Mouse (Mus musculus): ENCODE data around the gene Focad. TPM values are rescaled to one million over a fixed set of nuclear protein-coding genes. Genes with fewer than 3 reads are reported as not detected.

The Focad gene
- polyA plus RNA-seq, 1 experiment = 14.6 TPM

DNA sequence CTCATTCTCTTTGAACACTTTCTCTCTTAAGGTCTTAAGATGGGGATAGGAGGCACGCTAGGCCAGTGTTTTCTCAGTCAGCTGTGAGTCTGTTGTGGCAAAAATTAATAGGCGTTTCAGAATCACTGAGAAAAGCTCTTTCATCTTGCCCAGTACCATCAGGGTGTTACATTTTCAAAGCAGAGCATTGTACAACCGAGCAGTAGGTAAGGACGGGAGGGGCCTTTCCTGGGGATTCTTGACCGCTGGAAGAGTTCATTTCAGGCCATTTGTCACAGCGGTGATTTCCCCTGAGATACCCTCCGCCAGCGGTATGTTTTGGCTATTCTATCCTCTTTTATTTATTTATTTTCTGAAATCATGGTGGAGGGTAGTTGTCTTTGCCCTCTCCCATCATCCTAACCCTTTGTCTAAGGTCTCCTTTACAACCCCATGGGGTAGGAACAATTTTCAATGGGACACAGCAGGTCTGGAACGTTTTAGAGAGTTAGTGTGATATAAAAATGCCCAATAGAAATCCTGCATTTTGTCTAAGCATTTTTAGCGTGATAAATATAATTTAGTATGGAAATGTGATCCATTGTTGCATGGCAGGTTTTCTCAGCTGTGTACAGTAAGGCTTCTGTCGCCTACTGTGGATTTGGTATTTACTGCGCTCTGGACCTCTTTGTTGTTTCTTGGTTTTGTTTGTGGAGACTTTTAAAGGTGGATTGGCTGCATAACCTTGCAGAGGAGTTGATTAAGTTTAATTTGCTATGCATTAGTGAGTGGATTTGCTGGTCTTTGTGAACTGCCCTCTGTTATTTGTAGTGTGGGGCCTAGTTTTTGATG, 142.7 kb downstream of the Focad start:
- Histone ChIP-seq H3K4me1 (replicated peaks; ENCODE audit: control insufficient read depth, insufficient read depth, low read length) (no peaks in the 10 kb centered on the region), H3K4me3 (ENCODE audit: control insufficient read depth, insufficient read depth, low read length) (no peak overlapping the region), H3K27me3 (ENCODE audit: control insufficient read depth, insufficient read depth, low read length) (no peaks in the 10 kb centered on the region), H3K27ac (ENCODE audit: control insufficient read depth, insufficient read depth, low read length) (no peak overlapping the region), H3K36me3 (ENCODE audit: control insufficient read depth, insufficient read depth, low read length) (no peaks in the 10 kb centered on the region)
- no peak for TF ChIP-seq CTCF (IDR thresholded peaks at IDR 0.05; ENCODE audit: borderline replicate concordance, control insufficient read depth, extremely low read depth, insufficient read depth, low read length, poor library complexity)
- no peak for TF ChIP-seq POLR2A (IDR thresholded peaks at IDR 0.05; ENCODE audit: control insufficient read depth, extremely low read depth, insufficient read depth, low read length, poor library complexity)
- DNase-seq = no peak
- WGBS = 95% methylated on average over 12 of the region's 12 CpGs

- Histone ChIP-seq H3K4me1 (replicated peaks; ENCODE audit: control insufficient read depth, insufficient read depth, low read length) (no peaks in the 10 kb centered on the region), H3K27ac (ENCODE audit: control insufficient read depth, insufficient read depth, low read length) (no peak overlapping the region), H3K4me3 (ENCODE audit: control insufficient read depth, insufficient read depth, low read length) (no peak overlapping the region), H3K36me3 (ENCODE audit: control insufficient read depth, insufficient read depth, low read length) (no peaks in the 10 kb centered on the region), H3K27me3 (ENCODE audit: control insufficient read depth, insufficient read depth, low read length) (no peaks in the 10 kb centered on the region)
- 97% methylated on average over 7 of the region's 7 CpGs for WGBS
- no peak for DNase-seq
- TF ChIP-seq POLR2A (IDR thresholded peaks at IDR 0.05; ENCODE audit: control insufficient read depth, extremely low read depth, insufficient read depth, low read length, poor library complexity) (no peak), CTCF (IDR thresholded peaks at IDR 0.05; ENCODE audit: borderline replicate concordance, control insufficient read depth, extremely low read depth, insufficient read depth, low read length, poor library complexity) (no peak)
These were observed 143.9 kb downstream of the Focad start for GRCm38 (mm10) chr4:88238351-88238750.

DNA sequence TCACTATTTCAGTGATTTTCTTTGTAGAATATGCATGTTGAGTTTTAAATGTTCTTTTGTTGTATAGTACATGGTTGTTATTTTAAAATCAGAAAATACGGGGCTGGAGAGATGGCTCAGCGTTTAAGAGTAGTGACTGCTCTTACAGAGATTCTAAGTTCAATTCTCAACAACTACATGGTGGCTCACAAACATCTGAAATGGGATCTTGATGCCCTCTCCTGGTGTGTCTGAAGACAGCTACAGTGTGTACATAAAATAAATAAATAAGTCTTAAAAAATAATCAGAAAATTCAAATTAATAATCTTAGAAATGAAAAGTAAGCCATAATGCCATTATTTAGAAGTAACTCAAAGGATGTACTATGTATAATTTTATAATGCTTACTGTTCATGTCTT, 149.4 kb downstream of the Focad start:
- H3K27ac ChIP-seq (ENCODE audit: control insufficient read depth, insufficient read depth, low read length) = no peak overlapping the region
- WGBS = 99% methylated on average over 2 of the region's 2 CpGs
- H3K36me3 ChIP-seq (ENCODE audit: control insufficient read depth, insufficient read depth, low read length) = no peaks in the 10 kb centered on the region
- H3K4me1 ChIP-seq (replicated peaks; ENCODE audit: control insufficient read depth, insufficient read depth, low read length) = no peaks in the 10 kb centered on the region
- TF ChIP-seq CTCF (IDR thresholded peaks at IDR 0.05; ENCODE audit: borderline replicate concordance, control insufficient read depth, extremely low read depth, insufficient read depth, low read length, poor library complexity) = no peak
- TF ChIP-seq POLR2A (IDR thresholded peaks at IDR 0.05; ENCODE audit: control insufficient read depth, extremely low read depth, insufficient read depth, low read length, poor library complexity) = no peak
- H3K27me3 ChIP-seq (ENCODE audit: control insufficient read depth, insufficient read depth, low read length) = no peaks in the 10 kb centered on the region
- no peak overlapping the region for H3K4me3 ChIP-seq (ENCODE audit: control insufficient read depth, insufficient read depth, low read length)
- DNase-seq = no peak

DNA sequence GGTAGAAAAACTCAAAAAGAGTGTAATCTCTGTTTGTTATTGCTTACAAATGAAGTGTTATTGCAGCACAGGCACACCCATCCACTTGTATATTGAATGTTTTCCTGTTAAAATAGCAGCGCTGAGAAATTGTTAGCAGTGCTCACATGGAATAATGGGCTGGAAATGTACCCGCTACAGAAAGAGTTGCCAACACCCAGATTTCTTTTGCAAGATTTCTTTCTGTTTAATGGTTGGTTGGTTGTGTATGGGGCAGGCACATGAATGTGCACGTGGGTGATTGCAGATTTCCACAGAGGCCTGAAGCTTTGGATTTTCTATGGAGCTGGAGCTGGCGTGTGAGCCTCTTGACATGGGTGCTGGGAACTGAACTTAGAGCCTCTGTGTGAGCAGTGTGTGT, 151.1 kb downstream of the Focad start:
- 97% methylated on average over 4 of the region's 4 CpGs for WGBS
- TF ChIP-seq CTCF (IDR thresholded peaks at IDR 0.05; ENCODE audit: borderline replicate concordance, control insufficient read depth, extremely low read depth, insufficient read depth, low read length, poor library complexity) = no peak
- TF ChIP-seq POLR2A (IDR thresholded peaks at IDR 0.05; ENCODE audit: control insufficient read depth, extremely low read depth, insufficient read depth, low read length, poor library complexity) = no peak

DNA sequence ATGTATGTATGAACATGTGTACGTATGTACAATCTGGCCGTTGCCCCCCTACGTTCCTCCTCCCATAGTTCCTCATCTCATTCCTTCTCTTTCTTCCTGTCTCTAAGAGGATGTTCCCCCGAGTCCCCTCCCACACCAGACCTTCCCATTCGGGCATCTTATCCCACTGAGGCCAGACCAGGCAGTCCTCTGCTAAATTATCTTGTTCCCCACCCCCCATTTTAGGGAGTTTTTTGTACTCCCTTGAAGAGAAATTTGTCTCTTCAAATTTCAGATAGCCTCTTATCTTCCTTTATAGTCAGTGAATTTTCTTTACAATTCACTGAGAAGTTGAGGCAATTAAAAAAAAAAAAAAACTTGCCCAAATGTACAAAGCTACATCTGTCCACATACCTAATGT, 166.9 kb downstream of the Focad start:
- H3K27ac ChIP-seq (ENCODE audit: control insufficient read depth, insufficient read depth, low read length) = no peak overlapping the region
- H3K4me1 ChIP-seq (replicated peaks; ENCODE audit: control insufficient read depth, insufficient read depth, low read length) = no peaks in the 10 kb centered on the region
- TF ChIP-seq POLR2A (IDR thresholded peaks at IDR 0.05; ENCODE audit: control insufficient read depth, extremely low read depth, insufficient read depth, low read length, poor library complexity) (no peak), CTCF (IDR thresholded peaks at IDR 0.05; ENCODE audit: borderline replicate concordance, control insufficient read depth, extremely low read depth, insufficient read depth, low read length, poor library complexity) (no peak)
- 95% methylated on average over 5 of the region's 5 CpGs for WGBS
- H3K36me3 ChIP-seq (ENCODE audit: control insufficient read depth, insufficient read depth, low read length) = no peaks in the 10 kb centered on the region
- no peak overlapping the region for H3K4me3 ChIP-seq (ENCODE audit: control insufficient read depth, insufficient read depth, low read length)
- no peak for DNase-seq
- no peaks in the 10 kb centered on the region for H3K27me3 ChIP-seq (ENCODE audit: control insufficient read depth, insufficient read depth, low read length)

More for the DNA sequence above, 151.1 kb downstream of the Focad start:
- H3K36me3 ChIP-seq (ENCODE audit: control insufficient read depth, insufficient read depth, low read length) = no peaks in the 10 kb centered on the region
- DNase-seq = no peak
- H3K4me3 ChIP-seq (ENCODE audit: control insufficient read depth, insufficient read depth, low read length) = no peak overlapping the region
- no peaks in the 10 kb centered on the region for H3K4me1 ChIP-seq (replicated peaks; ENCODE audit: control insufficient read depth, insufficient read depth, low read length)
- no peaks in the 10 kb centered on the region for H3K27me3 ChIP-seq (ENCODE audit: control insufficient read depth, insufficient read depth, low read length)
- H3K27ac ChIP-seq (ENCODE audit: control insufficient read depth, insufficient read depth, low read length) = no peak overlapping the region

GRCm38 (mm10) chr4:88264536-88264935, 170.1 kb downstream of the Focad start:
- Histone ChIP-seq H3K27me3 (ENCODE audit: control insufficient read depth, insufficient read depth, low read length) (no peaks in the 10 kb centered on the region), H3K27ac (ENCODE audit: control insufficient read depth, insufficient read depth, low read length) (no peak overlapping the region), H3K36me3 (ENCODE audit: control insufficient read depth, insufficient read depth, low read length) (no peaks in the 10 kb centered on the region), H3K4me3 (ENCODE audit: control insufficient read depth, insufficient read depth, low read length) (no peak overlapping the region), H3K4me1 (replicated peaks; ENCODE audit: control insufficient read depth, insufficient read depth, low read length) (no peaks in the 10 kb centered on the region)
- 96% methylated on average over 1 of the region's 1 CpGs for WGBS
- TF ChIP-seq POLR2A (IDR thresholded peaks at IDR 0.05; ENCODE audit: control insufficient read depth, extremely low read depth, insufficient read depth, low read length, poor library complexity) (no peak), CTCF (IDR thresholded peaks at IDR 0.05; ENCODE audit: borderline replicate concordance, control insufficient read depth, extremely low read depth, insufficient read depth, low read length, poor library complexity) (no peak)
- DNase-seq = no peak
